Mouse (Mus musculus): ENCODE results near the gene Creb5.

DNA sequence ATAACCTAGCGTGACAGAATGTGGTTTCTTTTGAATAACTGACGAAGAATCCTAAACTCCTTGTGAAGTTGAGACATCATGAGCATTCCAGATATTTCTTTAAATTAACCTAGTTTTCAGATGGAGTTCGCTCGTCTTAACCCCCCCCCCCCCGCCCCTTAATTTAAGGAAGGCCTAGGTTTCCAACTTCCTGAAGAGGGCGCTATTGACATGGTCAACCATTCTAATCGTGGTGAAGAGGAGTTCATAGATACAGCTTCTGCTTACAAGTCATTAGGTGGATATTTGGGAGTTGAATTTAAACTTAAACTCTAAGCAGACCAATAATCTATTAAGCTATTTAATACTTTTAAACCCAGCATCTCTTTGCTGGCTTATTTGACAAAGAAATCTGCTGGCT is 20.0 kb upstream of the Creb5 start:
- TF ChIP-seq CTCF (IDR thresholded peaks at IDR 0.05; ENCODE audit: borderline replicate concordance, insufficient read depth, low read length) (no peak), POLR2A (IDR thresholded peaks at IDR 0.05; ENCODE audit: low read depth, low read length) (no peak)
